Mouse (Mus musculus) cortical plate, adult 2 months (tissue): Measurements from ENCODE around the gene Gnb3. TPM values are rescaled to one million over a fixed set of nuclear protein-coding genes. Genes with fewer than 3 reads are reported as not detected.
"Not testable (repeated sequence)": the region's sequence is repeated elsewhere in the genome, so short reads cannot be mapped to it uniquely, and the experiment has no call there.

Source experiments
- H3K27ac ChIP-seq: fragments of 200-500 bp; 2 replicates; pipeline ENCODE4 v1.5.1; 2012; ENCODE audit warnings: low read length, control low read depth, inconsistent platforms; ENCODE audit not compliant: insufficient read depth
- H3K4me1 ChIP-seq: fragments of 200-500 bp; 2 replicates; pipeline ENCODE4 v1.6.1; 2011; ENCODE audit warnings: low read length; ENCODE audit not compliant: control insufficient read depth, insufficient read depth
- H3K4me3 ChIP-seq: fragments of 200-500 bp; 2 replicates; pipeline ENCODE4 v1.5.1; 2011; ENCODE audit warnings: mild to moderate bottlenecking, low read length, control low read depth; ENCODE audit not compliant: insufficient read depth
- CTCF ChIP-seq: fragments of 200-500 bp; IDR thresholded peaks from 2 replicates; pipeline ENCODE4 v1.5.1; 2011; ENCODE audit warnings: mild to moderate bottlenecking, control low read depth, low read length; ENCODE audit not compliant: insufficient read depth; ENCODE audit errors: extremely low read depth
- POLR2A ChIP-seq: fragments of 200-500 bp; IDR thresholded peaks from 2 replicates; pipeline ENCODE4 v1.6.1; 2011; ENCODE audit warnings: mild to moderate bottlenecking, low read length, control low read depth; ENCODE audit not compliant: insufficient read depth; ENCODE audit errors: extremely low read depth
- polyA plus RNA-seq: library from polyadenylated mRNA; depleted of rRNA; stranded (reverse); fragments of >200 nt; gene quantifications from 2 replicates; pipeline ENCODE4 v1.2.3, GENCODE M21; 2012

Gene Gnb3
- polyA plus RNA-seq, 1 experiment, result 0.17 TPM

DNA sequence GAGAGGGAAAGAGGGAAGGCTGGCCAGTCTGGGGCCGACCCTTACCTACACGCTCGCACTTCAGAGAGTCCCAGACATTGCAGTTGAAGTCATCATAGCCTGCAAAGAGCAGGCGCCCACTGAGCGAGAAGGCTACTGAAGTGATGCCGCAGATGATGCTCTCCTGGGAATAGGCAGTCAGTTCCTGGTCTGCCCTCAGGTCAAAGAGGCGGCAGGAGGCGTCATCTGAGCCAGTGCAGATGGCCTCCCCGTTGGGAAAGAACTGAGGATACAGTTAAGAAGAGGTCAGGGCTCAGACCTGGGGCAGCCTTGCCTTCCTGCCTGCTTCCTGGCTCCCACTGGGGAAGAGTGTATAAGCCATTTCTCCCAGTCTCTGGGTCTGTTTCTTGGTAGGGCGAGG is 4.5 kb downstream of the Gnb3 start:
- Histone ChIP-seq H3K4me1 (no peaks in the 10 kb centered on the region), H3K4me3 (no peak overlapping the region), H3K27ac (no peak overlapping the region)
- TF ChIP-seq POLR2A, result no peak
- TF ChIP-seq CTCF, result no peak

- no peak overlapping the region for H3K27ac ChIP-seq
- no peak for TF ChIP-seq POLR2A
- no peak for TF ChIP-seq CTCF
- no peaks in the 10 kb centered on the region for H3K4me1 ChIP-seq
Measured at GRCm38 (mm10) chr6:124834512-124835081, 5.5 kb downstream of the Gnb3 start.

GRCm38 (mm10) chr6:124831649-124832048 is 8.4 kb downstream of the Gnb3 start:
- H3K4me1 ChIP-seq, result no peaks in the 10 kb centered on the region
- H3K27ac ChIP-seq, result no peak overlapping the region
- TF ChIP-seq CTCF (no peak), POLR2A (no peak)
- no peak overlapping the region for H3K4me3 ChIP-seq

More at GRCm38 (mm10) chr6:124834512-124835081, 5.5 kb downstream of the Gnb3 start:
- no peak overlapping the region for H3K4me3 ChIP-seq

GRCm38 (mm10) chr6:124831199-124831598 is 8.9 kb downstream of the Gnb3 start:
- not testable (repeated sequence) for H3K4me1 ChIP-seq, H3K27ac ChIP-seq, H3K4me3 ChIP-seq

DNA sequence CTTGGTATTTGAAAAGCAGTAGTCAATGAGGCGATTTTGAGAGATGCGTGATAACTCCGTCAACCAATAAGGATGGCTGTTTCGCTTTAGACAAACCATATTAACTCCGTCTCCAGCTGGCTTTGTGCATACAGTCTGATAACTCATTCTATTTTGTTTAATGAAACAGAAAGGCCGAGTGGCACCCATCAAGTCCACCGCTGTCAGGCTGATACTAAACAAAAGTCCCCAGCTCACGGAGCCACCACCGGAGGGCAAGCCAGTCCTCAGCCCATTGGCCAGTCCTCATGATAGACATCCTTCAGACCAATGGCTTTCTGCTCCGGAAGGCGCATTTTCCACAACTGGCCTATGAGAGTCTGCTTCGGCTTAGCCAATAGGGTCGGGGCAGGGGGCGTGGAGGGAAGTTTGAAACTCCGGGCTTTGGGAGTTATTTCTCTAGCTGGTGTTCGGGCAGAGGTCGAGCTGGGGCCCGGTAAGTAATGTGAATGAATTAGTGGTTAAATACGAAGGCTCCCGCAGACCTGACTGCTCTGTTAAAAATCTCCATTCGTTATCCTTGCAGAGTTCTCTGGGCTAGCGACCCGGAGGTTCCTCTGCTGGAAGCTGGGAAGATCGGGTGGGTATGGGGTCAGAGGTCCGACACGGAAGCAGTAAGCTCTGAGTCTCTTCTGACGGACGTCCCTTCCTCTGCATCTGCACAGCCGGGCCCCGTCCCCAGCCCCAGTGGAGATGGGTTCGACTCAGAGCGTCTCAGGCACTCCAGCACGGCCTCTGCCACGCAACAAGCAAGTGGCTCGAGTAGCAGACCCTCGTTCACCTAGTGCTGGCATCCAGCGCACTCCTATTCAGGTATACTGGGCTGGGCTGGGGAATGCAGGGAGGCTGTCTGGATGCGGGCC is 10.0 kb downstream of the Gnb3 start:
- TF ChIP-seq CTCF (no peak), POLR2A (peak; percentile 80; the same call in 1 of the 2 replicates)
- peak overlapping the region; percentile 24 for H3K27ac ChIP-seq
- no peaks in the 10 kb centered on the region for H3K4me1 ChIP-seq
- H3K4me3 ChIP-seq, result peak overlapping the region; percentile 53

- Histone ChIP-seq H3K4me1 (no peaks in the 10 kb centered on the region), H3K4me3 (peak within 1 kb of the TSS; percentile 53), H3K27ac (peak within 1 kb of the TSS; percentile 36)
- TF ChIP-seq CTCF (no peak), POLR2A (peak; percentile 83)
Measured at GRCm38 (mm10) chr6:124828868-124829798, 10.9 kb downstream of the Gnb3 start, which contains the start of the genes Usp5 and Cdca3. Gene Usp5 (minus strand): TSS chr6:124829484. Gene Cdca3 (plus strand): TSS chr6:124829547.

DNA sequence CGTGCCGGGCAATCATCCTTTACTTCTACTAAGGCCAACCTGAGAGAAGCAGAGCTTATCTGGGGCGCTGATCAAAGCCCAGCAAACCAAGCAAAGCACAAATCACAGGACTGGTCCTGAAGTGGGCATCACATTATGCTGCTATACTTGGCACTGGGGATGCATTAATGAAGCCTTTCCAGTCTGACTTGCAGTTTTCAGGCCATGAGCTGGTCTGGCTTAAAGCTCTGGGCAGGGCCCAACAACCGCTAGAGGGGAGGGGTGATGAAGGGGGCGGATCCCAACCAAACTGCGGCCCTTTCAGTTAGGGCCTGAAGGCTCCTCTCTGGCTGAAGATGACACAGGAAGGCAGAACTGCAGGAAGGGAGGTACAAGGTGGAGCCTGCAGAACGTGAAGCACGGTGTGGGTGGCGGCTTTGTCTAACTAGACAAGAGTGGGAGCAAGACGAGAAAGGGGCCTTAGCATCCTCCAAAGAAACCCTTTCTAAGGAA is 11.9 kb downstream of the Gnb3 start:
- Histone ChIP-seq H3K27ac (no peak overlapping the region), H3K4me1 (no peaks in the 10 kb centered on the region), H3K4me3 (peak overlapping the region; percentile 53)
- no peak for TF ChIP-seq POLR2A
- TF ChIP-seq CTCF, result no peak

DNA sequence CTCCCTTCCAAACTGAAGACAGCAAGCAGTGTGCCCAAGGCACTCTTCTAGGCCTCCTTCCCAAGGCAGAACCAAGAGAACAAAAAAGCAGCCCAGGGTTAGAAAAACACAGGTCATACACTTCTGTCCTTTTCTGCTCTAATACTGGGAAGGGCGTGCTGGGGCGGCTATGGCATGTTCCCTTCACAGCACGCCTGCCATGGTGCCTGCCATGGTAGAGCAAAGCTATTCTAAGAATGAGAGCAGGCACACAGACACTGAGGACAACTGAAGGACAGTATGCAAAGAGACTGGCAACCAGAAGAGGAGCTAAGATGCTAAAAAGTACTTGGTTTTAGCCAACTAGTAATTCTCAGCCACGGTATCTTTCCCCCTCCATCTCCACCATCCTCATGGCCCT is 18.0 kb downstream of the Gnb3 start:
- H3K27ac ChIP-seq, result no peak overlapping the region
- TF ChIP-seq POLR2A, result no peak
- TF ChIP-seq CTCF, result no peak
- H3K4me3 ChIP-seq, result no peak overlapping the region
- H3K4me1 ChIP-seq, result peaks cover 4% of the 10 kb centered on the region

GRCm38 (mm10) chr6:124820891-124821290 is 19.2 kb downstream of the Gnb3 start:
- H3K4me1 ChIP-seq, result peaks cover 4% of the 10 kb centered on the region
- TF ChIP-seq POLR2A, result no peak
- no peak overlapping the region for H3K27ac ChIP-seq
- no peak overlapping the region for H3K4me3 ChIP-seq
